Mouse (Mus musculus) neural tube, embryonic 15.5 days (tissue): ENCODE measurements around the gene Pfn3. TPM values are rescaled to one million over a fixed set of nuclear protein-coding genes. Genes with fewer than 3 reads are reported as not detected.

ENCODE experiments used
- ATAC-seq: fragments of 200-750 bp; cut with Nextera tagmentation; 2 replicates; pipeline ENCODE4 v1.8.0; 2017; ENCODE audit warnings: mild to moderate bottlenecking, moderate TSS enrichment, moderate library complexity; ENCODE audit not compliant: low FRiP score
- H3K27ac ChIP-seq: fragments of 300-500 bp; sonication (generic); replicated peaks from 2 replicates; pipeline ENCODE4 v1.5.1; 2015; ENCODE audit warnings: mild to moderate bottlenecking, inconsistent platforms
- H3K27me3 ChIP-seq: fragments of 300-500 bp; sonication (generic); replicated peaks from 2 replicates; pipeline ENCODE4 v1.6.1; 2015; ENCODE audit warnings: inconsistent platforms
- H3K36me3 ChIP-seq: fragments of 300-500 bp; sonication (generic); 2 replicates; pipeline ENCODE4 v1.6.1; 2015; ENCODE audit warnings: inconsistent platforms
- H3K4me1 ChIP-seq: fragments of 300-500 bp; sonication (generic); 2 replicates; pipeline ENCODE4 v1.6.1; 2015; ENCODE audit warnings: inconsistent platforms
- H3K4me2 ChIP-seq: fragments of 300-500 bp; sonication (generic); 2 replicates; pipeline ENCODE4 v1.6.1; 2015; ENCODE audit warnings: inconsistent platforms, mild to moderate bottlenecking, moderate library complexity
- H3K4me3 ChIP-seq: fragments of 300-500 bp; sonication (generic); replicated peaks from 2 replicates; pipeline ENCODE4 v1.5.1; 2015; ENCODE audit warnings: mild to moderate bottlenecking, inconsistent platforms
- H3K9ac ChIP-seq: fragments of 300-500 bp; sonication (generic); replicated peaks from 2 replicates; pipeline ENCODE4 v1.6.1; 2015; ENCODE audit warnings: mild to moderate bottlenecking, inconsistent platforms
- H3K9me3 ChIP-seq: fragments of 300-500 bp; sonication (generic); replicated peaks from 2 replicates; pipeline ENCODE4 v1.6.1; 2016; ENCODE audit warnings: inconsistent platforms
- WGBS: fragments of 180-500 bp; shearing (Covaris S2); methylation state at CpG from one replicate; pipeline ENCODE4 v1.1.7; 2015; ENCODE audit warnings: mixed read lengths; 5-methylcytosine and 5-hydroxymethylcytosine counted together
- polyA plus RNA-seq: library from polyadenylated mRNA; unstranded; fragments of >200 nt; fragmentation: Nextera tagmentation; extraction: Ambion mirVana; gene quantifications from 2 replicates; pipeline ENCODE4 v1.2.1, GENCODE M21; 2015

Gene Pfn3
- 0.50 and 1.4 TPM in 2 replicates for polyA plus RNA-seq

- ATAC-seq = peak; percentile 61; the same call in 1 of the 2 replicates
- WGBS = 4% methylated on average over 41 of the region's 41 CpGs
- H3K9me3 ChIP-seq = no peaks in the 10 kb centered on the region
Measured at GRCm38 (mm10) chr13:55414743-55415380, at the start of gene Pfn3. Pfn3 (minus strand) TSS chr13:55415232.

GRCm38 (mm10) chr13:55464027-55464884 lies 49.2 kb upstream of the Pfn3 start, which contains the start of gene Prr7:
Prr7 (plus strand) TSS chr13:55464267.
- H3K9me3 ChIP-seq = no peaks in the 10 kb centered on the region
- H3K27ac ChIP-seq = peak within 1 kb of the TSS; percentile 98
- peaks cover 61% of the 10 kb centered on the region for H3K4me1 ChIP-seq
- H3K36me3 ChIP-seq = peaks cover 18% of the 10 kb centered on the region
- peak; percentile 81 for ATAC-seq
- H3K4me3 ChIP-seq = peak within 1 kb of the TSS; percentile 88
- WGBS = under 1% methylated on average over 82 of the region's 84 CpGs
- peak within 1 kb of the TSS; percentile 92 for H3K9ac ChIP-seq
- no peaks in the 10 kb centered on the region for H3K27me3 ChIP-seq
- H3K4me2 ChIP-seq = peak within 1 kb of the TSS; percentile 89

More at GRCm38 (mm10) chr13:55414743-55415380, at the start of gene Pfn3:
- Histone ChIP-seq H3K4me3 (peak within 1 kb of the TSS; percentile 41), H3K4me2 (peak within 1 kb of the TSS; percentile 66), H3K27ac (no peak within 1 kb of the TSS), H3K27me3 (peaks cover 30% of the 10 kb centered on the region), H3K4me1 (peaks cover 16% of the 10 kb centered on the region), H3K36me3 (no peaks in the 10 kb centered on the region), H3K9ac (peak within 1 kb of the TSS; percentile 34)

GRCm38 (mm10) chr13:55463399-55464026 lies 48.5 kb upstream of the Pfn3 start:
- Histone ChIP-seq H3K4me2 (peak overlapping the region; percentile 89), H3K27ac (peak overlapping the region; percentile 98), H3K27me3 (no peaks in the 10 kb centered on the region), H3K4me3 (peak overlapping the region; percentile 88), H3K9me3 (no peaks in the 10 kb centered on the region), H3K9ac (peak overlapping the region; percentile 92), H3K4me1 (peaks cover 54% of the 10 kb centered on the region), H3K36me3 (peaks cover 24% of the 10 kb centered on the region)
- 7% methylated on average over 14 of the region's 14 CpGs for WGBS
- peak; percentile 3; the same call in 1 of the 2 replicates for ATAC-seq

GRCm38 (mm10) chr13:55462965-55463364 lies 47.9 kb upstream of the Pfn3 start:
- H3K4me1 ChIP-seq = peaks cover 48% of the 10 kb centered on the region
- peak overlapping the region; percentile 89 for H3K4me2 ChIP-seq
- no peak overlapping the region for H3K4me3 ChIP-seq
- no peaks in the 10 kb centered on the region for H3K27me3 ChIP-seq
- no peak for ATAC-seq
- no peaks in the 10 kb centered on the region for H3K9me3 ChIP-seq
- 0 out of 2 replicates have a peak overlapping the region, but pooled peaks have one; percentile 98 for H3K27ac ChIP-seq
- 65% methylated on average over 2 of the region's 2 CpGs for WGBS
- H3K9ac ChIP-seq = no peak overlapping the region
- peaks cover 28% of the 10 kb centered on the region for H3K36me3 ChIP-seq

- Histone ChIP-seq H3K36me3 (peaks cover 63% of the 10 kb centered on the region), H3K9me3 (no peaks in the 10 kb centered on the region), H3K27me3 (no peaks in the 10 kb centered on the region), H3K4me3 (no peak overlapping the region), H3K4me1 (peaks cover 15% of the 10 kb centered on the region), H3K27ac (no peak overlapping the region), H3K4me2 (no peak overlapping the region), H3K9ac (no peak overlapping the region)
- 95% methylated on average over 16 of the region's 16 CpGs for WGBS
- no peak for ATAC-seq
Measured at GRCm38 (mm10) chr13:55451785-55452549, 36.9 kb upstream of the Pfn3 start.

GRCm38 (mm10) chr13:55451296-55451695 lies 36.3 kb upstream of the Pfn3 start:
- Histone ChIP-seq H3K27me3 (no peaks in the 10 kb centered on the region), H3K4me1 (peaks cover 21% of the 10 kb centered on the region), H3K36me3 (peaks cover 60% of the 10 kb centered on the region), H3K27ac (no peak overlapping the region), H3K4me3 (no peak overlapping the region), H3K4me2 (no peak overlapping the region), H3K9ac (no peak overlapping the region), H3K9me3 (no peaks in the 10 kb centered on the region)
- no peak for ATAC-seq
- WGBS = 92% methylated on average over 10 of the region's 10 CpGs

- 89% methylated on average over 11 of the region's 11 CpGs for WGBS
- H3K27me3 ChIP-seq = no peaks in the 10 kb centered on the region
- peaks cover 29% of the 10 kb centered on the region for H3K4me1 ChIP-seq
- H3K27ac ChIP-seq = no peak overlapping the region
- no peak overlapping the region for H3K4me3 ChIP-seq
- no peak overlapping the region for H3K9ac ChIP-seq
- no peak for ATAC-seq
- no peak overlapping the region for H3K4me2 ChIP-seq
- H3K9me3 ChIP-seq = no peaks in the 10 kb centered on the region
- peaks cover 53% of the 10 kb centered on the region for H3K36me3 ChIP-seq
Measured at GRCm38 (mm10) chr13:55450511-55450980, 35.5 kb upstream of the Pfn3 start.

GRCm38 (mm10) chr13:55449679-55450441 lies 34.8 kb upstream of the Pfn3 start:
- ATAC-seq = no peak

GRCm38 (mm10) chr13:55449205-55449604 lies 34.2 kb upstream of the Pfn3 start:
- no peak overlapping the region for H3K27ac ChIP-seq
- peaks cover 41% of the 10 kb centered on the region for H3K36me3 ChIP-seq
- H3K4me1 ChIP-seq = peaks cover 30% of the 10 kb centered on the region
- 90% methylated on average over 9 of the region's 9 CpGs for WGBS
- H3K4me3 ChIP-seq = no peak overlapping the region
- no peak for ATAC-seq
- no peak overlapping the region for H3K4me2 ChIP-seq
- no peaks in the 10 kb centered on the region for H3K27me3 ChIP-seq
- H3K9ac ChIP-seq = no peak overlapping the region
- no peaks in the 10 kb centered on the region for H3K9me3 ChIP-seq

More at GRCm38 (mm10) chr13:55449679-55450441, 34.8 kb upstream of the Pfn3 start:
- H3K36me3 ChIP-seq = peaks cover 47% of the 10 kb centered on the region
- H3K9me3 ChIP-seq = no peaks in the 10 kb centered on the region
- no peak overlapping the region for H3K9ac ChIP-seq
- H3K27me3 ChIP-seq = no peaks in the 10 kb centered on the region
- no peak overlapping the region for H3K27ac ChIP-seq
- H3K4me2 ChIP-seq = no peak overlapping the region
- H3K4me1 ChIP-seq = peaks cover 29% of the 10 kb centered on the region
- no peak overlapping the region for H3K4me3 ChIP-seq
- 91% methylated on average over 17 of the region's 17 CpGs for WGBS

GRCm38 (mm10) chr13:55448131-55448530 lies 33.1 kb upstream of the Pfn3 start:
- no peak overlapping the region for H3K4me2 ChIP-seq
- WGBS = 89% methylated on average over 5 of the region's 5 CpGs

More at GRCm38 (mm10) chr13:55448131-55448530, 33.1 kb upstream of the Pfn3 start:
- H3K9me3 ChIP-seq = no peaks in the 10 kb centered on the region
- H3K4me3 ChIP-seq = no peak overlapping the region
- no peak for ATAC-seq
- H3K27ac ChIP-seq = no peak overlapping the region
- no peak overlapping the region for H3K9ac ChIP-seq
- H3K27me3 ChIP-seq = no peaks in the 10 kb centered on the region
- H3K4me1 ChIP-seq = peaks cover 38% of the 10 kb centered on the region
- peaks cover 32% of the 10 kb centered on the region for H3K36me3 ChIP-seq
